ENCODE assay signal across 16 mouse cellular contexts in the genomic region with DNA sequence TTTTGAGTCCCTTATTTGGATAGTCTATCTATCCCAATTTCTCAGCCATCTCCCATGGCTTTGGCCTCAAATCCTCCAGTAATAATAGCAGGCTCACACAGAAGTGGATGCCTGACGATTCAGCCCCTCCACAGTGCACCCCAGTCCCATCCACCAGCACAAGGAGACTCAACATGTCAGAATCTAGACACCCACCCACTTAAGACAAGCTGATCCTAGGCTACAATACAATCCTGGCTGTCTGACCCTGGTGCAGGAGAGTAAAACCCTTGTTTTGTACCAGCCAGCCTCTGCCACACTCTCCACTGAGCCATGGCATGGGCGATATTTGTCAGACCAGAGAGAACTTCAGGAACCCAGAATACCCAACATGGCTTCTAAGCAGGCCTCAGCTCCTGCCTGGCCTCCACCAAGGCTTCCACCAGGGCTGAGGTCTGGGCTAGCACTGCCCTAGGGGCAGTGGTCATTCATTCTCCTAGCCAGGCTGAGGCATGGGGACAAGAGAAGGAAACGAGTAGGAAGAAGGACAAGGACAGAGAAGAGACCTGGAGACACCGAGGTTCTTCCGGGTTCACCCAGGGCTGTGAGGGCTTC. TPM values are rescaled to one million over a fixed set of nuclear protein-coding genes. Genes with fewer than 3 reads are reported as not detected.
DNase-seq lines count a peak whose midpoint lies in the region; ATAC-seq and TF ChIP-seq lines count a peak whose summit lies in the region.
"Had no signal": no experiment of that assay in that cellular context is flagged by ENCODE, and none has a peak within 500 bp of the region (broad histone marks: within the 10 kb centered on the region; RNA-seq: fewer than 3 reads in every experiment).

No protein-coding gene starts in this region.

- intact Hi-C loops in heart, adult 2 months (cut with DNase I) = no loop called here

- H3K79me2 ChIP-seq in heart, adult 2 months (replicated peaks; ENCODE audit: control insufficient read depth, insufficient read depth, low read length) = 0 out of 2 replicates have a peak, but pooled peaks cover 5% of the 10 kb centered on the region

- peaks cover 8% of the 10 kb centered on the region for H3K36me3 ChIP-seq in heart, adult 2 months (ENCODE audit: control insufficient read depth, insufficient read depth, low read length)
- H3K36me3 ChIP-seq in kidney, postnatal 0 days (ENCODE audit: insufficient read depth, low read length) = no peaks in the 10 kb centered on the region
- H3K36me3 ChIP-seq in intestine, embryonic 15.5 days = peaks cover 8% of the 10 kb centered on the region; the same call in 1 of the 2 replicates

- no peaks in the 10 kb centered on the region for H3K27me3 ChIP-seq in heart, adult 2 months (ENCODE audit: control insufficient read depth, insufficient read depth, low read length)
- H3K27me3 ChIP-seq in kidney, postnatal 0 days (ENCODE audit: insufficient read depth, low read length) = no peaks in the 10 kb centered on the region
- no peaks in the 10 kb centered on the region for H3K27me3 ChIP-seq in intestine, embryonic 15.5 days (replicated peaks)

- no peak for DNase-seq in heart, adult 2 months
- no peak for DNase-seq in heart, adult 9 months (ENCODE audit: low spot score in 2 of 2)
- no peak for DNase-seq in kidney, postnatal 0 days (ENCODE audit: low spot score)
- no peak for DNase-seq in kidney, adult 11 months
- no peak for DNase-seq in thymus, adult 18-20 months
- DNase-seq: B cell, adult 2 months; kidney, adult 9 months; layer of hippocampus, postnatal 36 days; right cerebral cortex, postnatal 4 days had no signal

- no peak for TF ChIP-seq POLR2A in heart, adult 2 months (IDR thresholded peaks at IDR 0.05; ENCODE audit: insufficient read depth, low read depth, low read length)

- H3K4me1 ChIP-seq in heart, adult 2 months (ENCODE audit: control insufficient read depth, insufficient read depth, low read length) = peaks cover 72% of the 10 kb centered on the region
- peaks cover 57% of the 10 kb centered on the region for H3K4me1 ChIP-seq in kidney, postnatal 0 days (replicated peaks; ENCODE audit: insufficient read depth, low read length)
- H3K4me1 ChIP-seq in brown adipose tissue, adult 24 weeks (ENCODE audit: control insufficient read depth, insufficient read depth, insufficient read length, low read length) = peaks cover 80% of the 10 kb centered on the region
- H3K4me1 ChIP-seq in intestine, embryonic 15.5 days (replicated peaks) = peaks cover 90% of the 10 kb centered on the region

- H3K27ac ChIP-seq in heart, adult 2 months = peak overlapping the region; percentile 97
- H3K27ac ChIP-seq in kidney, postnatal 0 days = peak overlapping the region; percentile 92
- H3K27ac ChIP-seq in brown adipose tissue, adult 24 weeks (replicated peaks; ENCODE audit: low read depth, low read length) = peak overlapping the region; percentile 86
- H3K27ac ChIP-seq in intestine, embryonic 15.5 days = peak overlapping the region; percentile 57
- H3K27ac ChIP-seq: liver, embryonic 14.5 days had no signal

- WGBS in heart, adult 2 months = 45% methylated on average over 5 of the region's 5 CpGs
- WGBS in kidney, postnatal 0 days = 82% methylated on average over 5 of the region's 5 CpGs
- WGBS in intestine, embryonic 15.5 days = 85% methylated on average over 5 of the region's 5 CpGs

- no peak for TF ChIP-seq EP300 in heart, adult 2 months (IDR thresholded peaks at IDR 0.05; ENCODE audit: insufficient read depth, low read depth, low read length)

- no peak for TF ChIP-seq CTCF in heart, adult 2 months (IDR thresholded peaks at IDR 0.05)
- no peak for TF ChIP-seq CTCF in kidney, postnatal 0 days (IDR thresholded peaks at IDR 0.05; ENCODE audit: low read depth)

- no peak overlapping the region for H3K4me2 ChIP-seq in kidney, postnatal 0 days (ENCODE audit: low read length)
- H3K4me2 ChIP-seq in intestine, embryonic 15.5 days (replicated peaks) = no peak overlapping the region

- 0 out of 2 replicates have a peak overlapping the region, but pooled peaks have one; percentile 18 for H3K9ac ChIP-seq in heart, adult 2 months (ENCODE audit: low read depth, low read length)
- H3K9ac ChIP-seq in kidney, postnatal 0 days (ENCODE audit: low read depth, low read length) = no peak overlapping the region
- H3K9ac ChIP-seq in intestine, embryonic 15.5 days = 0 out of 2 replicates have a peak overlapping the region, but pooled peaks have one; percentile 23
- H3K9ac ChIP-seq: liver, embryonic 14.5 days had no signal

- no peak for ATAC-seq in kidney, postnatal 0 days (replicated peaks; ENCODE audit: low FRiP score, low read depth)
- no peak for ATAC-seq in intestine, embryonic 15.5 days
- ATAC-seq in activated CD4-positive, CD25-positive, alpha-beta regulatory T cell, adult 4 months = no peak
- ATAC-seq: midbrain, embryonic 16.5 days had no signal

- H3K9me3 ChIP-seq in kidney, postnatal 0 days (replicated peaks; ENCODE audit: low read length) = no peaks in the 10 kb centered on the region
- no peaks in the 10 kb centered on the region for H3K9me3 ChIP-seq in intestine, embryonic 15.5 days

- H3K4me3 ChIP-seq in heart, adult 2 months = no peak overlapping the region
- no peak overlapping the region for H3K4me3 ChIP-seq in kidney, postnatal 0 days (replicated peaks; ENCODE audit: low read depth, low read length)
- H3K4me3 ChIP-seq in brown adipose tissue, adult 24 weeks (ENCODE audit: insufficient read depth, low read depth, low read length) = no peak overlapping the region
- no peak overlapping the region for H3K4me3 ChIP-seq in intestine, embryonic 15.5 days (replicated peaks)

RNA-seq across cellular contexts. Expression of a gene that starts 7.2 kb away (rescaled TPM):
- 10 to 100 TPM; 41.3 to 48.1 TPM for total RNA-seq in heart, adult 2 months (2021)
- 97.1 and 148 TPM in 2 replicates for polyA plus RNA-seq in heart, adult 2 months (2012; rRNA removed)
- 27.8 and 30.8 TPM in 2 replicates for polyA plus RNA-seq in kidney, postnatal 0 days (2015; fragmentation: Nextera tagmentation; extraction: Ambion mirVana)
- polyA plus RNA-seq in brown adipose tissue, adult 24 weeks (2012; ENCODE audit: insufficient read depth, insufficient read length, missing spikeins) = 34.6 and 41.7 TPM in 2 replicates
- polyA plus RNA-seq in intestine, embryonic 15.5 days (2015; fragmentation: Nextera tagmentation; extraction: Ambion mirVana) = 54.9 and 64.3 TPM in 2 replicates
- 10 to 100 TPM; 13.1 to 16.1 TPM for polyA plus RNA-seq in activated CD4-positive, CD25-positive, alpha-beta regulatory T cell, adult 4 months (2017; shearing (Covaris generic))

RNA-seq across cellular contexts. Expression of a gene that starts 13.5 kb away (rescaled TPM):
- 100 to 1,000 TPM; 126 to 140 TPM for total RNA-seq in heart, adult 2 months (2021)
- 104 and 113 TPM in 2 replicates for polyA plus RNA-seq in heart, adult 2 months (2012; rRNA removed)
- 162 and 169 TPM in 2 replicates for polyA plus RNA-seq in kidney, postnatal 0 days (2015; fragmentation: Nextera tagmentation; extraction: Ambion mirVana)
- 117 and 146 TPM in 2 replicates for polyA plus RNA-seq in brown adipose tissue, adult 24 weeks (2012; ENCODE audit: insufficient read depth, insufficient read length, missing spikeins)
- 120 and 127 TPM in 2 replicates for polyA plus RNA-seq in intestine, embryonic 15.5 days (2015; fragmentation: Nextera tagmentation; extraction: Ambion mirVana)
- polyA plus RNA-seq in activated CD4-positive, CD25-positive, alpha-beta regulatory T cell, adult 4 months (2017; shearing (Covaris generic)) = 10 to 100 TPM; 80.2 to 97.8 TPM

RNA-seq across cellular contexts. Expression of a gene that starts 13.7 kb away (rescaled TPM):
- total RNA-seq in heart, adult 2 months (2021) = 100 to 1,000 TPM in 1 of 2 experiments, 10 to 100 TPM in 1; 89.3 to 100 TPM
- 116 and 135 TPM in 2 replicates for polyA plus RNA-seq in heart, adult 2 months (2012; rRNA removed)
- polyA plus RNA-seq in kidney, postnatal 0 days (2015; fragmentation: Nextera tagmentation; extraction: Ambion mirVana) = 248 and 264 TPM in 2 replicates
- 66.7 and 77.7 TPM in 2 replicates for polyA plus RNA-seq in brown adipose tissue, adult 24 weeks (2012; ENCODE audit: insufficient read depth, insufficient read length, missing spikeins)
- 225 and 244 TPM in 2 replicates for polyA plus RNA-seq in intestine, embryonic 15.5 days (2015; fragmentation: Nextera tagmentation; extraction: Ambion mirVana)
- 100 to 1,000 TPM; 139 to 184 TPM for polyA plus RNA-seq in activated CD4-positive, CD25-positive, alpha-beta regulatory T cell, adult 4 months (2017; shearing (Covaris generic))

RNA-seq across cellular contexts. Expression of a gene that starts 19.9 kb away (rescaled TPM):
- not detected for total RNA-seq in heart, adult 2 months (2021)
- polyA plus RNA-seq in heart, adult 2 months (2012; rRNA removed) = 0.14 and 0.15 TPM in 2 replicates
- polyA plus RNA-seq in kidney, postnatal 0 days (2015; fragmentation: Nextera tagmentation; extraction: Ambion mirVana) = 1.0 and 1.7 TPM in 2 replicates
- polyA plus RNA-seq in brown adipose tissue, adult 24 weeks (2012; ENCODE audit: insufficient read depth, insufficient read length, missing spikeins) = not detected in 2 replicates
- 3.1 and 3.3 TPM in 2 replicates for polyA plus RNA-seq in intestine, embryonic 15.5 days (2015; fragmentation: Nextera tagmentation; extraction: Ambion mirVana)
- under 1 TPM in 1 of 2 experiments, not detected in 1; 0.32 TPM for polyA plus RNA-seq in activated CD4-positive, CD25-positive, alpha-beta regulatory T cell, adult 4 months (2017; shearing (Covaris generic))
- total RNA-seq: common myeloid progenitor, adult 5-6 weeks; layer of hippocampus, postnatal 36 days had no signal
- polyA plus RNA-seq: forebrain, embryonic 11.5 days had no signal
